Mouse (Mus musculus): ENCODE results near the gene Spint5.

GRCm38 (mm10) chr2:164715005-164715404, at the start of gene Spint5:
- TF ChIP-seq CTCF (IDR thresholded peaks at IDR 0.05; ENCODE audit: borderline replicate concordance, extremely low read depth, insufficient read depth, insufficient read length) (no peak), POLR2A (IDR thresholded peaks at IDR 0.05; ENCODE audit: borderline replicate concordance, extremely low read depth, insufficient read depth, insufficient read length, poor library complexity, severe bottlenecking) (no peak)

Measured in brain, embryonic 14.5 days (tissue).